Mouse (Mus musculus) layer of hippocampus, adult 11-12 months (tissue): ENCODE measurements around the gene Usp35.

Experiments used
- DNase-seq: peaks from one replicate; pipeline ENCODE4 v3.0.0; 2022; ENCODE audit warnings: low spot score

The Usp35 gene

DNA sequence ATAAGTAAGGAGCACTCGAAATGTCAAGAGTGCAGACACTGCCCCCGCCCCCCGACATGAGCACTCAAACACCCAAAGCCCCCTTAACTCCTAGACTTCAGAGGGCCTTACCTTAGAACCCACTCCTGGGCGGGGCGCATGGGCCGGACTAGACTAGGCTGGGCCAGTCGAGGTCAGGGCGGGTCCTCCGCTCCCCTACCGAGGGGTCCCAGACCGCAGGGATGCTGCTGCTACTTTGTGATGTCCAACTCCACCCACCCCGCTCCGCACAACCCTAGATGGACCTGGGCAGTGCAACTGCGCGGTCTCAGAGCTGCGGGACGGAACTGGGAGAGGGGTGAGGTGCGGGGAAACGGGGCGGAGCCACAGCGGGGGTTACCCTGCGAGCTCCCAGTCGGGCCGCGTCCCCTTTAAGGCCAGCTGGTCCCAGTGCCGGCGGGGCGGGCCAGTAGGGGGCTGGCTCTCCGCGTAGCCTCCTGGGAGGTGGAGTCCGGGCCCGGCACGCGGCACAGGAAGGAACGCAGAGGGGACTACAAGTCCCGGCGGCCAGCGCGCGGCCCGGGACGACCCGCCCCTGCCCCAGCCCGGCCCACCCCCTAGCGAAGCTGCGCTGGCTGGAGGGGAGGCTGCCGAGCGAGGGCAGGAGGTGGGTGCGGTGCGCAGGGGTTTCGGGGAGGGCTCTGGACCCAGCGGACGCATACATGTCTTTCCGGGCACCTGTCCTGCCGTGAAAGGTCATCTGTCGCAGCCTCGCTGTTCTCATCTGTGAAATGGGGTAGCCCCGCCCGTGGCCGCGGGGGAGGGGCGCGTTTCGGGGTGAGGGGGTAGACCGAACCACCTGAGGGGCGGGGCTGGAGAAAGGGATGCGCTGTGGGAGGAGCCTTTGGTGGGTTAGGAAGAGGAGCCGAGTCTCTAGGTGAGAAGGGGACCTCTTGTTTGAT, at the start of gene Usp35, which contains the start of gene Kctd21:
TSS of gene Usp35 (minus strand) at position 295 of the 941 bp plus-strand sequence.
TSS of gene Kctd21 (plus strand) at position 602 of the 941 bp plus-strand sequence.
- DNase-seq: peak; percentile 94

DNA sequence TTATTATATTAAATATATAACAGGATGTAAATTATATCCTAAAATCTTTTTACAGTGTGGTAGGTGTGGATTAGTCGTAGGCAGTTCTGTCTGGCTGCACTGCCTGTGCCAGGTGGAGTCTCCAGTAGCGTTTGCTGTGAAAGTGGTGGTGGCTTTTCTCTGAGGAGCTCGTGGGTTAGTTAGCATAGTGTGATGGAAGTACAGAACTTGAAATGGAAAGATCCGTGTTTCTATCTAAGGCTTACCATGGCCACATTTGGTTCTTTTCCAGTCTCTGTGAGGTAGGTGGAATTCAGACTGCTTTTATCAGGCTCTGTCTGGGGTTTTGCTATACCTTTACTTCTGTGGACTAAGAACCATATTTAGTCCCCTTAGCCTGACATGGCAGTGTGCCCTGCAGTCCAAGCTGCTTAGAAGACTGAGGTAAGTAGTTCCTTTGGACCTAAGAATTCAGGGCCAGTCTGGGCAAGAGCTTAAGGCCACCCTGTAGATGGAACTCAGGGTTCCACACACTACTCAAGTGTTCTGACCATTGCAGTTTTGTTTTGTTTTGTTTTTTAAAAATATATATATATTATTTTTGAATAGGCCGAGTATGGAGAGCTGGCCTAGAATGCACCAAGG, 48.8 kb upstream of the Usp35 start:
- DNase-seq: no peak

DNA sequence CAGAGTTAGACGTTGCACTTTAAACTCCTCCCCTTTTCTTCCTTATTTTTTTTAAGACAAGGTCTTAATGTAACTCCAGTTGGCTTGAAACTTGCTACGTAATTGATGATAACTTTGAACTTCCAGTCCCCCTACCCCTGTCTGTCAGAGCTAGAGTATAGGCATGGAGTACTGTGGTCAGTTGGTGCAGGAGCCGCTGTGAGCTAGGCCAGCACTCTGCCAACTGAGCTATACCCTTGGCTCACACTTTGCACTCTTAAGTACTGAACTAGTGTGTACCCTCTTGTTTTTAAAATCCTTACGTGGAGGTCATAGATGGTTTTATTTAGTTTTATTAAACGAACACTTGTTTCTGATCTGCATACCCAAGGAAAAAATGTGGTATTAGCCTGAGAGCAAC, 47.5 kb upstream of the Usp35 start:
- DNase-seq: no peak

DNA sequence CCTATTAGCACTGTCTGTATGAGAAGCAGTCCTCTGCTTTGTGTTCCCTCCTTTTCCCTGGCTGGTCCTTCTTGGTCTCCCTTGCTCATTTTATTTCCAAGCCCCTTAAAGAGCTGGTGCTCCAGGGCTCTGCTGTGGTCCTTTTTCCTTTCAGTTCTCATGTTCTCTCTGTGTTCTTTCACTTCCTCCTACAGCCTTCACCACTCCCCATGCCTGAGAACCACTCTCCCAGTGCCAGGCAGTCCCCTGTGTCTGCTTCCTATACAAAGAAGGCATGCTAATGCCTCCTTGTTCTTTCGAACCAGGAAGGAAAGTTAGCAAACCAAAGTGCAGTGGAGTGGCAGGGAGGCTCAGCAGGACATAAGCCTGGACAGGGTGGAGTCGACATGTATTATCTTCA, 44.1 kb upstream of the Usp35 start:
- no peak for DNase-seq

DNA sequence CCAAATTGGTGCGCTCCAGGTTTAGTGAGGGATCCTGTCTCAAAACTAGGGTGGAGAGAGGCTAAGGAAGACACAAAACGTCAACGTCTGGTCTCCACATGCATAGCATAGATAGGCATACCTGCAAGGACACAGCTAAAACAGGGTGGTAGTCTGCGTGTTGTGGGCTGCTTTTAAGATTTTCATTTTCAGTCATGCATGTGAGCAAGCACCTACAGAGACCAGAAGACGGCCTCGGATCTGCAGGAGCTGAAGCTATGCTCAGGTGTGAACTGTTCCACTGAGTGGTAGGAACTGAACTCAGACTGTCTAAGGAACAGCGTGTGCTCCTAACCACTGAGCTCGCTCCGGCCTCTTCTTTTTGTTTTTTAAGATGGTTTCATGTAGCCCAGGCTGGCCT, 43.3 kb upstream of the Usp35 start:
- DNase-seq: no peak

DNA sequence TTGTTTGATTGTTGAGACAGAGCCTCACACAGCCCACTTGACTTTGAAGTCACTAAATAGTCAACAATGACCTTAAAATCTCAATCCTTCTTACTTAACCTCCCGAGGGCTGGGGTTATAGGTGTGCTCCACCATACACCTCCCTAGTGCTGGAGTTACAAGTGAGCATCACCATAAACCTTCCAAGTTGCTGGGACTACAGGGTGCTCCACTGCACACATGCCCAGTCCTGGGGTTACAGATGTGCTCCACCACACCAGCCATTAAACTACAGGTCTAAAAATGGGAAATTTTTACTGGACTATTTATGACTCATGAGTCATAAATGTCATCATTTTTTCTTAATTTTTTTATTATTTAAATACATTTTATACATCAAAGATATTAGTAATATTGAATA, 34.1 kb upstream of the Usp35 start:
- DNase-seq: no peak

DNA sequence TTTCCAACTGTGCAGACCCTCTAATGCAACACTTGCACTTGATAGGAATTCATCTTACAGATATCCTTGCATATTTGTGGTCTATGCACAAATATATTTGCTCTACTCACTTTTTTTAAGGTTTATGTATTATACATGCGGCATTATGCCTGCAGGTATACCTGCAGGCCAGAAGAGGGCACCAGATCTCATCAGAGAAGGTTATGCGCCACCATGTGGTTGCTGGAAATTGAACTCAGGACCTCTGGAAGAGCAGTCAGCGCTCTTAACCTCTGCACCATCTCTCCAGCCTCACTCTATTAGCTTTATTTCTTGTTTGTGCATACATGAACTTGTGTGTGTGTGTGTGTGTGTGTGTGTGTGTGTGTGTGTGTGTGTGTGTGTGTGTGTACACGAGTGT, 29.6 kb upstream of the Usp35 start:
- DNase-seq: no peak

DNA sequence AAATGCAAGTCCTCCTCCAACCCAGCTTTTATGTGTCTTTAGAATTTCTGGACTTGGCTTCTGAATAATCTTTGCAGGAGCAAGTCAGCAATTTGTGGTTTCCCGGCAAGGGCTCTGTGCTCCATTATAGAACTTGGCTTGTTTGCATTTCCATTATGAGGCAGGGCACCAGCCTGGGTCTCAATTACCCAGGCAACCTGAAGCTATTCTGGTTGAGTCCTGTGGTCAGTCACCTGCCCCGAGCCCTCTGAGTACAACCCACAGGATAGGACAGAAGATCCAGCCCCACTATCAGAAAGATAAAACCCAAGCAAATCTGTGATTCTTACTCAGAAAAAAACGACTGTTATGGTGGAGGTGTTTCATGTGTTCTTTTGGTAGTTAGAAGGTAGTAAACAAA, 29.1 kb upstream of the Usp35 start:
- no peak for DNase-seq

DNA sequence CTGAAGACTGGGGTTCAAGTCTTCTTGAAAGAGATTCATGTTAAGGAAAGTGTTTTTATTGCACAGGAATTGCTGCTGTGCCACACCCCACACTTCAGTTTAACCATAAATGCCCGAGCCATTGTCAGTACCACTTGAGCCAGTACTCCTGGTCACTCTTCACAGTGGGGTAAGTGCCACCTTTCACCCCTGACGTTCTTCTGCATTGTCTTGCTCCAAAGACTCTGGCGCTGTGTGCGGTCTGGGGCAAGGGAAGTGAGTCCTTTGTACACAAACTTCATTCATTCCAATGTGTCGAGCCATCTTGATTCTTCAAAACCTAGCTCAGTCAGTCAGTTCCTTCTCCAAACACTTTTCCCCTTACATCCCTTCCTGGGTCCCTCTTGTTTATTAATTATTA, 28.3 kb upstream of the Usp35 start:
- no peak for DNase-seq

DNA sequence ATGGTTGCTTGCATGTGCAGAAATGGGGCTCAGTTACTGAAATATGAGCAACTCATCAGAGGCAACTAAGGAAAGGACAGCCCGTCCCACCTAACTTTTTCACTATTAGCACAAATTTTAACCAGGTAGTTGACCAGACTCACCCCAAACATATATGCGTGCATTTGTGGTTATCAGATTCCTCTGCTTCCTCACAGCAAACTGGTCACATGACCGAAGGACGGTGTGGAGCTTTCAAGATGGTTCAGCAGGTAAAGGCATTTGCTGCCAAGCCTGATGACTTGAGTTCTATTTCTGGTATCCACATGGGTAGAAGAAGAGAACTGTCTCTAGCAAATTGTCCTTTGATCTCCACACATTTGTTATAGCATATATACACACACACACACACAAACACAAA, 26.5 kb upstream of the Usp35 start:
- DNase-seq: no peak

DNA sequence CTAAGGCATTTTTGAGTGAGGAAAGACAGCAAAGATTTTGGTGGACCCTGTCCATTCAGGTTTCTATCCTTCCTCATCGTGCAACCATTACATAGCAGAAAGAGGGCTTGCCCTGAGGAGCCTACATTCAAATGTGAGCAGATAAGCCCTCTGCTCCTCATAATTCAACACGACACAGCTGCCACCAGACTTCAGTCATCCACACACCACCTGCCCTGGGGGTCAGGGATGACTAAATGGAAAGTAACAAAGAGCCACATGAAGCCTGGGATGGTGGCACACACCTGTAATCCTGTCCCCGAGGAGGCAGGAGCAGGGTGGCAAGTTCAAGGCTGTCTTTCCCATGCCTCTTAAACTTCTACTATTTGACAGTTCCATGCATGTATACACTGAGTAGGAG, 26.0 kb upstream of the Usp35 start:
- DNase-seq: no peak

DNA sequence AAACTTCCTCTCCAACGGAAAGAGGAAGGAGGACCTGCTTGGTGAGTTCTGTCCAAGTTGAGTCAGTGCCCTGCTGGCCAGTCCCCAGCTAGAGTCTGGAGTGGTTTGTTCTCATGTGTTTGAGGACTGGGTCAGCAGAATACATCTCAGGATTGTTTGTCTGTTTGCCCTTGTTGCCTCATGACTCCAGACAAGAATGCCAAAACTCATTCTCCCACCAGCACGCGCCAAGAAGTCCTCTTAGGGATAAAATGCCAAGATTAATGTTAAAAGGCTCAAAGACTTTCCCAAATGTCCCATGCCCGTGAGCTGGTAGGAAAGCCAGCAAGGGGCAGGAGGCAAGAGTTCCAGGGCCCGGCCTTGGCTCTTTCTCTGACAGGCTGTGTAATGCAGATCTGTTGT, 25.1 kb upstream of the Usp35 start:
- peak; percentile 58 for DNase-seq

DNA sequence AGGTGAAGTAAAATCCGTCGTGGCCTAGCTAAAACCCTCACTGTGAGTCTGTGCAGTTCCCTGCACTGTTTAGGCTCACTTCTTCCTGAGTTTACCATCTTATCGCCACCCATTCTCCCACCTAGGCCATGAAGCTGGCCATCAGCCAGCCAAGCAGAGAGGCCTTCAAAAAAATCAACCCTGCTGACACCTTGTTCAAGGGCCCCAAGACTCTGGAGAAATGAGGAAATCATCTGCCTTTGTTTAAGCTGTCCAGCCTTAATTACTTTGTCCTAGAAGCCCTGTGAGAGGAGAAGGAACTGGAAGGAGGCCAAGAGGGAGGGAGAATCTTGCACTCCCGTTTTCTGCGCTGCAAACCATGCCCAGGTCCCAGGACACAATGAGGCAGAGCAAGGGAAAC, 24.4 kb upstream of the Usp35 start:
- DNase-seq: no peak

DNA sequence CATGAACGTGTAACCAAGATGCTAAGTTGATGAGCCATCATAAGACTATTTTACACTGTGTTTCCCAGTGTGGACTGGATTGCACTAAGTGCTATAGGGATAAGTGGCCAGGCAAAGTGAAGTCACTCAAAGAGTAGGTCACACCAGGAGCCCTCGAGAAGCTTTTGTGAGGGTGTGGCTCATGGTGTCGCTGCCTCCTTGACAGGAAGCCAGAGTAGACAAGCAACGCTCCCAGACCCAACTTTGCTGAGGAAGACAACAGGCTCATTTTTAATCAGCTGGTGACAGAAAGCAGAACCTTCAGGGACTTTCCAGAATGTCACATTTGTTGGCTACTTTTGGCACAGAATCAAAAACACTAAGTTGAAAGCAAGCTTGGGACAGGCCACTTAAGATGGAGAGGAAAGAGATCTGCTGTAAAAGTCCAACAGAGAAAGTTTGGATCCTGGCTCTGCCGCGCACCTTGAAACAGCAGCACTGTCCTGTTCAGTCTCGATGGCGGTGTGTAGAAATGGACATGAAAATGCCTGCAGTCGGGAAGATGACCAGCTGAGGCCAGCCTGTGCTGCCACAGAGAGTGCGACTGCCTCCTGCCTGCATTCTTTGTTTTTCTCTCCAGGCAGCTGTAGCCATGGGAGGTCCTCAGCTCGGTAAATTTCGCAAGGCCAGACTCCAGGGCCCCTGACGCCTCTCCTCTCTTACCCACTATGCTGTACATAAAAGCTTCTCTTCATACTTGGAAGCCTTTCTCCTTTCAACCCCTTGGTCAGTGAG, 23.4 kb upstream of the Usp35 start:
- no peak for DNase-seq

DNA sequence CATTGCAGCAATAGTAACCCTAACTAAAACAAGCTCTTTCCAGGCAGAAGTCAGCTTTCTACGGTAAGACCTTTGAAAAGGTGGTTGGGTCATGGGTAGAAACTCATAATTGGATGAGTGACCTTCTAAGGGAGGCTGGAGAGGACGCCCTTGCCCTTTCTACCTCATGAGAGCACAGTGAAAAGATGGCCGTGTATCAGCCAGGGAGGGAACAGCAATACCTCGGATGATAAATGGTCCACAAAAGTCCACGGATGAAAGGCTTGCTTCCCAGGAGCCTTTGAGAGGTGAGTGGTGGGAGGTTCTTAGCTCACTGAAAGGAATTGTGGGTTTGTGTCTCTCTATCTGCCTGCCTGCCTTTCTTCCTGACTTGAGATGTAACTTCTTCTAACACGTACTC, 21.5 kb upstream of the Usp35 start:
- no peak for DNase-seq

DNA sequence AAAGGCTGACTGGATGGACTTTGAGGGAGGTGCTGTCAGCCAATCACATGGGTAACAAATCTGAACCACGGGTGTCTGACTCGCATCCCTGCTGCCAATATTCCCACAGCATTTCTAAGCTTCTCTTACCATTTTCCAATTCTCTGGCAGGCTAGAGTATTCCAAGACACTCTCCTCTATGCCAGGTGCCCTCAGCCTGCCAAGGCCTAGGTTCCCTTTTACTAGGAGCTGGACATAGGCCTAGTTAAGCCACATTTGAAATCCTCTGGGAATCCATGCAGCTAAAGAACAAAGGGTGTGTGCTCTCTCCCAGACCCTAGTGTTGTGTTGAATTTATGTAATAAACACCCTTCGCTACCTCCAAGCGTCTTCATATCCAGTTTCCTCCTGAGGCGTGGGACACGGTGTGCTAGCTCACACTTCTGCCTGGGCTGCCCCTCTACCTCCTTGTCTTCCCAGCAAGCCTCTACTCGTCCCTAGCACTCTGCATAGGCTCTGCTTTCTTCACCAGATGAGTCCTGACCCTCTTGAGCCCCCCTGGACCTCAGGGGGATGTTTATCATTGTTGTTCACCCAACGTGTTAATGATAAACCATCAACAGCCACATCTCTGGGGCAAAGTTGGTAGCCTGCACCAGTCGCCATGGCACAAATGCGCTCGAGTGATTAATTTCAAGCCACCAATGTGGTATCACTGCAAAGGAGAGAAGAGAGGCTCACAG, 20.1 kb upstream of the Usp35 start:
- DNase-seq: no peak

DNA sequence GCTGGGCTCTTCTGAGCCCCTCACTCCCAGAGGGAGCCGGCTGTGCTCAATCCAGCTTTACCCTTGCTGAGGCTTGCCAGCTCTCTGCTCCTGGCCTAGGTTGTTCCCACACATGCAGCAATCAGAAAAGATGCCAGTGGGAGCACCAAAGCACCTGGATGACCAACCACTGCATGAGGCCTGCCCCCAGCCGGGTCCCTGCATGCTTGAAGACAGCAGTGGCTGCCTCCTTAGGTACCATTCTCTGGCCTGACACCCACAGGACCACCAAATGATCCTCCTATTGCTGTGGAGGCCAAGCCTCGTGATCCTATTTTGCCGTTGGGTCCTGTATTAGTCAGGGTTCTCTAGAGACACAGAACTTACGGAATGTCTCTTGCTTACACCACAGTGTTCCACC, 19.1 kb upstream of the Usp35 start:
- DNase-seq: no peak

DNA sequence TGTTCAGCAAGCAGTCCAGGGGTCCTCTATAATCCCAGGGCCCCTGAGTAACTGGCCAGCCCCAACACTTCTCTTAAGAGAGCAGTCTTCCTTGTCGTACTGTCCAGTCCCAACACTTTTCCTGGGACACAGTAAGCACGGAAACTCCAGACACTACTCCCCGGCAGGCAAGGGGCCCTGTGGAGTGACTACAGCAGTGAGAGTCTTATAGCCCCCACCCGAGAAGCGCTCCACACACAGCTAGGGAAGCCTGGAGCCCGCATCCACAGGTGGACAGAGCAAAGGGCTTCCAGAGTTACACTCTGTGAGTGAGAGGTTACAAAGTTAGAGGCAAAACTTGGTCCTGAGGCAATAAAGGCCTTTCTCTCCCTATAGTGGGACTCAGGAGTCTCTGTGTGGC, 17.6 kb upstream of the Usp35 start:
- no peak for DNase-seq

DNA sequence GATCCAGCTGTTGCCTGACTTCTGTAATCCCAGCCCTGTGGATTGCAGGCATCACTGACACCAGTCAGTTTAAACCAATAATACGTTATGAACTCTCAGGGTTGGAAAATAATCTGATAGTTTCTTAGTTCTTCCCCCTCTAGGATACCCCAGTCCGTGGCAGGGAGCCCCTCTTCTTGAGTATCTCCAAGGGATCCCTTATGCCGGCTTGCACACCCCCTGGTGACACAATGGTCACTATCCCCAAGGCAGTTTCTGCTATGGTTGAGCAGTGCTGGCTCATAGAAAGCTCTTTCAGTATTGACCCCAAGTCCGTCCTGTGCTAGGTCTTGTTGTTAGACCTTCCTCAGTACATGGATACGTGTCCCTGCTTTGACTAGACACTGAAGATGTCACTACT, 17.0 kb upstream of the Usp35 start:
- DNase-seq: no peak

DNA sequence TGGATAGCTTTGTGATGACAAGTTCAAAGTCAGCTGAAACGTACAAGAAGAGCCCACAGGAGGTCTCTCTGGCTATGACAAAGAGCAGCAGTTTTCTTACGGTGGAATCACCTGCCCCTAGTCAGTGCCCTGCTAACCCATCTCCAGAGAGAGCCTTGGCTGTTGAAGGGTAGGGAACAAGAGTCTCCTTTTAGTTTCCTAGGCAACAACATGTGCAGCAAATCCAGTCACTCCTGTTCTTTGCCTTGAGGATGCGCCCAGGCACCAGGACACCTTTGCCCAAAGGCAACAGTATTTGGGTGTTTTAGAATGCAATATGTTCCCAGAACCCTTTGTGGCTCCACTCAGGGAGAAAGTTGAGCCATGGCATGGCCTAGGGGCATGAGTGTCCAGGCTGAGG, 16.5 kb upstream of the Usp35 start:
- no peak for DNase-seq

DNA sequence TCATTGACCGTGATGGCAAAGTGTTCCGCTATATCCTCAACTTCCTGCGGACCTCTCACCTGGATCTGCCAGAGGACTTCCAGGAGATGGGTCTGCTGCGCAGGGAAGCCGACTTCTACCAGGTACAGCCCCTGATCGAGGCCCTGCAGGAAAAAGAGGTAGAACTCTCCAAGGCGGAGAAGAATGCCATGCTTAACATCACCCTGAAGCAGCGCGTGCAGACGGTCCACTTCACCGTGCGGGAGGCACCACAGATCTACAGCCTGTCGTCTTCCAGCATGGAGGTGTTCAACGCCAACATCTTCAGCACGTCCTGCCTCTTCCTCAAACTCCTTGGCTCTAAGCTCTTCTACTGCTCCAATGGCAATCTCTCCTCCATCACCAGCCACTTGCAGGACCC, 15.6 kb upstream of the Usp35 start:
- no peak for DNase-seq

DNA sequence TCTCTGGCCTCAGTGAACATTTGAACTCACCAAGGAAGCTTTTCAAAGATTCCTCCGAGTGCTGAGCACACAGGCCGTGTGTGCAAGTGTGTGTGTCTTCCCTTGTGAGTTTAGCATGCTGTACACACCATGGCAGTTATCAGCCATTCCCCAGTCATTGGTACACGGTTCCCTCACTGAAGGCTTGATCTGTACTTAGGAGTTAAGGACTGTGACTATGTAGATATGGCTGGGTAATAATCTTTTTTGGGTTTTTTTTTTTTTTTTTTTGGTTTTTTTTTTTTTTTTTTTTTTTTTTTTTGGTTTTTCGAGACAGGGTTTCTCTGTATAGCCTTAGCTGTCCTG, 15.0 kb upstream of the Usp35 start:
- DNase-seq: no peak
